Mouse (Mus musculus): Measurements from ENCODE around the gene Klf13.

Gene Klf13

DNA sequence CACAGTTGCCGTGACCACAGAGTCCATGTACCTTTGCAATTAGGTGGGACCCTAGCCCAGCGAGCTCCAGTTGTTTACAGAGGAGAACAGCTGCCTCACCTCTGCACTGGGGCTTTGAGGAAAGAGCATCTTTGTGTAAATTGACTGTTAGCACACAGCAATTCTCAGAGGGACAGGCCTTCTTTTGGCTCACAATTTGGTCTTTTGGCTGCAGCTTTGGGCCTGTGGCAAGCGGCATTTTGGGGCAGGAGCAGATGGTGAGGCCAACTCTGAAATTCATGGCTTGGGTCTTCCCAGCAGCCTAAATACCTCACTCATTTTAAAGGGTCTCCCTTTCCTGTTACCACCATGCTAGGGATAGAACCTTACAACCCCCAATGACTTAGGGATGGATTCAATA lies 10.5 kb upstream of the Klf13 start:
- no peak for DNase-seq (ENCODE audit: low spot score)

DNA sequence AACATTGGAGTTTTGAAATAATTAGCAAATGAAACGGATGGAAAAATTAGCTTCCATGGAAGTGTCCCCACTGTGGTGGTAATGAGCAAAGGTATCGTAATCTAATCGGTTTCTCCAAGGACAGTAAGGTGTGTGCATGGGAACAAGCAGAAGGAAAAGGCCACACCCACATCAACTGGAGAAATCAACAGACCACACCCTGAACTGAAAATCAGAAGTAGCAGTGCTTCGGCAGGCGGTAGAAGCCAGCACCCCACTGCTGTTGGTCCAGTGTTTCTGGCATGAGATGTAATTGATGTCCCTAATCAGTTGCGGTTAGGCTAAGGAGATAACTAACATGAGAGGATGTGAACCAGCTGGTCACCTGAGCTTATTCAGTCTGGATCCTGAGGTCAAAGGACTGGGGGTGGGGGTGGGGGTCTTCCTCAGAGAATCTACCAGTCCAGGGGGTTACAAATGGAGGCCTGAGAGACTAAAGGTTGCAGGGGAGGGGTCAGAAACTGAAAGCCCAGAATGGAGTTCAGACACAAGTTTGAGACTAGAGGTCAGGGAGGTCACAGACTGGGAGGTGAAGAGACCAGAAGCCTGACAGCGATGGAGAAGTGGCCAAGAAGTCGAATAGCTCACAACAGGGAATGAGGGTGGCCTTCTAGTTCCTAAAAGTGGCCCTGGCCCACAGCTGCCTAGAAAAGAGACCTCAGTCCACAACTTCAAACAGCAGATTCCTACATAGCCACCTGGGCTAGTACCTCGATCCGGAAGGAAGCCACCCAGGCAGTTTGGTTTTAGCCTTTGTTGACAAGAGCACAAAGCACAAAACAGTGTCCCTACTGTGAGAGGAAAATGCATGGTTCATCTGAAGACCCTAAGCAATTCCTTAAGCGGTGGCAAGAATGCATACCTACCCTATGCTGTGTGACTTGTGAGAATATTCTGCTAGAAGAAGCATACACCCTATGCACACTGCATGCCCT lies 9.1 kb upstream of the Klf13 start:
- no peak for DNase-seq (ENCODE audit: low spot score)

DNA sequence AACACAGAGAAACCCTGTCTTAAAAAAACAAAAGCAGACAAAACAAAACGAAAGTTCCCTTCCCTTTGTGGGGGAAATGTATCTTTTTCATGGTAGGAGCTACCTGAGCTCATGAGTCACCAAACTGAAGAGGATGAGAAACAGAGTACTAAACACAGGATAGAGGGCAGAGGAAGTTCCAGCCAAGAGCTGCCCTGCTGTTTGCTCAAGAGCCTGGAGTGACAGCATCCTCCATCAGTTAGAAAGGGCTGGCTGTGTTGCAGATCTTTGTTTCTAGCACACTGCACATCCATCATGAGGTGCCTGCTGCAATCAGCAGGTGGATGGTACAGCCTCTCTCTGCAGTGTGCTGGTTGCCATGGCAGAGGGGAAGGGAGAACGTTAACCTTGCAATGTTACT lies 5.2 kb upstream of the Klf13 start:
- no peak for DNase-seq (ENCODE audit: low spot score)

DNA sequence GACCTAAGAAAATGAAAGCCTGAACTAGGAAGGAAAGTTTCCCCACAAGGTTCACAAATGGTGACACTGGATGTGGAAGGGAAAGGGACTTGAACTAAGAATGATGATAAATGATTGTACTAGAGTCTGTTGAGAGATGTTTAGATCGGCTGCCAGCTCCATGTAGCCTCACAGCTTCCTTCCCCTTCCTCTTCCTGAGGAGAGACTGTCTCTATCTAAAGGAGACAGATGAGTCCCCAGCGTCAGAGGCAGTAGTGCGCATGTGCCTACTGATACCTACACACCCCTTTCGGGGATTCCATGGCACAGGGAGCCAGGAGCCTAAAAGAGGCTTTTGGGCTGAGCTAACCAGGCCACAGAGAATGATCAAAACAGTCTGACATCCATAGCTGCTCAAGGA lies 2.8 kb upstream of the Klf13 start:
- no peak for DNase-seq (ENCODE audit: low spot score)

GRCm38 (mm10) chr7:63941050-63941449 lies 2.3 kb upstream of the Klf13 start:
- DNase-seq (ENCODE audit: low spot score), result no peak

GRCm38 (mm10) chr7:63940321-63940720 lies 1.6 kb upstream of the Klf13 start:
- DNase-seq (ENCODE audit: low spot score), result no peak

DNA sequence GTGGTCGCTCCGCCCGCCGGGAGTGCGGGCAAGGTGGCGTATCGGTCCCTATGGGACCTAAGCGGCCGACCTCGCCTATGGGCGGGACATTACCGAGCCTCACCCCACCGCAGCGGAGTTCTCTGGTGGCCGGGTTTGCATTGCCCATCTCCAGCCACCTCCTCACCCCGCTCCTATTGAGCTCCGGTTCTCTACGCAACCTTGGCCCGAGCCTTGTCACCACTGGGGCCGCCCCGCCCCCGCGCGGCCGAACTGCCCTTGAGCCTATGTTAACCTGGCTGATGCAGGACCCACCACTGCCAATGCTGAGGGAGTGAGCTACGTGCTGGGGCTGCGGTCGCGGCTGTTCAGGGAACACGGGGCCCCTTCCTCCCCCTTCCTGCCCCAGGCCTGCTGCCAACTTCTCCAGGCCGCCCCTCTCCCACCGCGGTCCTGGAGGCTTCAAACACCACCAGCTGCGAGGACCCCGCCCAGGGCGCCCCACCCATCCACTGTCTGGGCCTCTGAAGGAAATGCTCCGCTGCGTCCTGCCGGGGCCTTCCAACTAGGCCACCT lies 759 bp upstream of the Klf13 start:
- DNase-seq (ENCODE audit: low spot score), result peak; percentile 73

DNA sequence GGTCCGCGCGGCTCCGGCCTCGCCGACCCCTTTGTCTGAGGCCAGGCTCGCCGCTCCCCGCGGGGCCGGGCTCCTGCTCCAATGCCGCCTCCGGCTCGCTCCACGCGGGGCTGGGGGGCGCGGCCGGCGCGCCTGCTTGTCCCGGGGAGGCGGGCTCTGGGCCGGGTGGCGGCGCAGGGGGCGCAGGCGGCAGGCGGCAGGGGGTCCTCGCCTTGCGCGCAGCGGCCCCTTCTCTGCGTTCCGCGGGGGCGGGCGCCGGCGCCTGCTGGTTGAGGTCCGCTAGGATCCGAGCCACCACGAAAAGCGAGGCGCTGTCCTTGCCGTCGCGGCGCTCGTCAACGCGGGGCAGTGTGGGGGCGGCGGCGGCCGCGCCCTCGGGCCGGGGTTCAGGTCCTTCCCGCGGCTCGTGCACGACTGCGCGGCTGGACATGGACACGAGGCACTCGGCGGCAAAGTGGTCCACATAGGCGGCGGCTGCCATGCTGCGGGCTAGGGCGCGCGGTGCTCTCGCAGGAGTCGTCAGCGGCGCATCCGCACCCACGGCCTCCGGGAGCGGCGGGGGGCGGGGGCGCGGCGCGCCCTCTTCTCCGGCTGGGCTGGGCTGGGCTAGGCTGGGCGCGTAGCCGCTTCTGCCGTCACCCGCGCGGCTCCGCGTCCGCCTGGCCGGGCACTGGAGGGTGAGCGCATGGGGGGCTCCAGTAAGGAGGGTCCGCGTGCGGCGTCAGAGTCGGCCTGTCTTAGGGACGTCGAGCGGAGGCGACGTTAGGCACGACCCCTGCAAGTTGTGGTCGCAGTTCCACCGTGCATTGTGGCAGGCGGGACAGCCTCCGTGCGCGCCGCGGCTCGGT lies 425 bp downstream of the Klf13 start:
- DNase-seq (ENCODE audit: low spot score), result peak; percentile 32

GRCm38 (mm10) chr7:63937236-63938065 lies 1.3 kb downstream of the Klf13 start:
- DNase-seq (ENCODE audit: low spot score), result peak; percentile 83

GRCm38 (mm10) chr7:63936986-63937235 lies 1.8 kb downstream of the Klf13 start:
- no peak for DNase-seq (ENCODE audit: low spot score)

DNA sequence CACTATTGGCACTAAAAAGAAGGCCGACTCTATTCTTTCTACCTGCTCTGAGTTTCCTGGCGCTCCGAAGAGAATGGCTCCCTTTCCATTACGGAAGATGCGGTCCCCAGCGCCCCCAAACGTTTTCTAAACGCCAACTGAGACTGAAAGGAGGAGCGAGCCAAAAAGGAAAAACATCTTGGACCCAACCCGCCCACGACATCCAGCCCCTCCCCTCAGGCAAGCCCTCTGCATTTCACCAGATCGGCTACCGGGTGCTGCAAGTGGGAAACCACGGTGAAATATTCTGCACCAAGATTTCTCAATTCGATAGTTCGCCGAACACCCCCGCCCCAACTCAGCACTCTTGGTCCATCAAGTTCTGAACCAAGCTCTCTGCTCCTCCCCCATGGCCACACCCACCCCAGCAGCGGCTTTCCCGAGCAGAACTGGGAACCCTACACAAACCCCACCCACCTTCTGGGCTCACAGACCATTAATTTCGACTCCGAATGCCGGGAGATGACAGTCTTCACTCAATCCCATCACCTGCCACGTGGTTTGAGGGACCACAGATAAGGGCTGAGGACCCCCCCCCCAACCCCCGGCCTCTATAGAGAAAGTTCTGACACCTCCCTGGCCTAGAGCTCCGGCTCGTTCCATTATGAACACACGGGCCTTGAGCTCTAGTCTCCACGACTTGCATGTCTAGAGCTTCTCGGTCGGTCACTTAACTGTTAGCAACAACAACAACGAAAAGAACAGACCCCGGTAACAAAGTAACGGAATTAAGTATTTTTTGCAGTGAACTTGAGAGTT lies 2.3 kb downstream of the Klf13 start:
- DNase-seq (ENCODE audit: low spot score), result peak; percentile 78

DNA sequence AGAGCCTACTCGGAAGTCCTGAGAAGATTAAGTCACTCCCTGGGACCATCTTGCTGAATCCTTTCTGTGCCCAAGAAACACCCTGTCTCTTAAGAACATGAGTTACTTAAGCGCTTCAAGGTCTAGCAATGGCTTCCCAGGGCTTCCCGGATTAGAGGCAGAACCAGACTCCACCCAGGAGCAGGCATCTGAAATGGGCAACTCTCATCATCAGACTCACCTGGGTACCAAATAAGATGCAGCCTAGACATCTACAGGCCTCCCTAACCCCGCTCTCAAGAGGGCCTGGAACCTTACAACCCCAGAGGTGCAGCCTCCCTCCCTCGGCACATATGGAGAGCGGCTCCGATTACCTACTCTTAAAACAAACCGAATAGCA lies 2.9 kb downstream of the Klf13 start:
- no peak for DNase-seq (ENCODE audit: low spot score)

DNA sequence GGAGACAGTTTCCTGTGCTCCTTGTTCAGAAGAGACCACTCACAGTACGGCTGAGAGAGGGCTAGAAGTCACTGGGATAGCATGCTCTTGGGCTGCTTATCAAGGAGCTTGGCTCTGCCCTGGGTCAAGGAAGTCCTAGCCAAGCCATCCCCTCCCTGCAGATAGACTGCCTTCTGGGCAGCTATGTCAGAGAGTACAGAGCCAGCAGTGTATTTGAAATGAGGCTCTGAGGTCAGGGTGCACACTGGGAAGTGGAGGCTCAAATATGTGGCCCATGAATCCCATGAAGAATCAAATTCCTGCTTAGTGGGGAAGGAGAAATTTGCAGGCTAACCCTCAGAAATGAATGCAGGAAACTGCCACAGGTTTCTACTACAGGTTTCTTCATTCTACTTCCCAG lies 4.2 kb downstream of the Klf13 start:
- no peak for DNase-seq (ENCODE audit: low spot score)

DNA sequence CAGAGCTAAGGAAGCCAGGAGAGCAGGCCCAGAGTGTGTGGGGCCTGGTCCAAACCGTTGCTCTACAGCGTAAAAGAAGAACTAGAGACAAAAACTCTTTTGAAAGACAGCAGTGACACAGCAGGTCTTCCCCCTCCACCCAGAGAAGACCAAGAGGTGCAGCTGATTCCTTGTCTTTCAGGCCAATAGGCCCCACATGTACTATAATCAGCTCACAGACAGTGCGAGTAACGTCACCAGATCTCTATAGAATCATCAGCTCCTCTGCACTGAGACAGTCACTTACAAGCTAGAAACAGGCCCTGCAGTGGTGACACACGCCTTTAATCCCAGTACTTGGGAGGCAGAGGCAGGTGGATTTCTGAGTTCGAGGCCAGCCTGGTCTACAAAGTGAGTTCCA lies 4.8 kb downstream of the Klf13 start:
- DNase-seq (ENCODE audit: low spot score), result no peak

DNA sequence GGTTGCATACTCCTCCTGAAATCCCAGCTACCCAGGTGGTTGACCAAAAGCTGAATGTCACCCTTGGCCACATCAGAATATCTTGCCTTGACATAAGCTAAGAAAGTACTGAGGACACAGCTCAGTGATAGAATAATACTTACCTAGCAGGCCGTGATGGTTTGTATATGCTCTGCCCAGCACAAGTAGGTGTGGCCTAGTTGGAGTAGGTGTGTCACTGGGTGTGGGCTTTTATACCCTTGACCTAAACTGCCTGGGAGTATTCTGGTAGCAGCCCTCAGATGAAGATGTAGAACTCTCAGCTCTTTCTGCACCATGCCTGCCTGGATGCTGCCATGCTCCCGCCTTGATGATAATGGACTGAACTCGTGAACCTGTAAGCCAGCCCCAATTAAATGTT lies 6.3 kb downstream of the Klf13 start:
- no peak for DNase-seq (ENCODE audit: low spot score)

DNA sequence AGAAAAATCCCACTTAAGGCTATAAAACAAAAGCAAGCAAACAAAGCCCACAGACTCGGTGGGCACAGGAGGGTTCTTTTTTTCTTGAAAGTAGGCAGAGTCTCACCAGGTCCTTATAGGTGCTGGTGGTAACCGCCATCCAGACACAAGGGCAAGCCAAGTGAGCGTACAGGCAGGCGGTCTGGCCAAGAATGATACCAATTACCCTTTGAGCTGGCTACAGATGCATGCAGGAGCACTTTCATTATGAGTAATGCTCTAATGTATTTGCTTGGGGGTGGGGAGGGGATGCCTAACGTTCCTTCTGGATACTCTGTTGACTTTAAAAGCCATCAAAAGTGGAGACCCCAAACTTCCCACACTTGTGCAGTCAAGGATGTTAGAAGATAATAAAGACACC lies 7.9 kb downstream of the Klf13 start:
- DNase-seq (ENCODE audit: low spot score), result no peak

DNA sequence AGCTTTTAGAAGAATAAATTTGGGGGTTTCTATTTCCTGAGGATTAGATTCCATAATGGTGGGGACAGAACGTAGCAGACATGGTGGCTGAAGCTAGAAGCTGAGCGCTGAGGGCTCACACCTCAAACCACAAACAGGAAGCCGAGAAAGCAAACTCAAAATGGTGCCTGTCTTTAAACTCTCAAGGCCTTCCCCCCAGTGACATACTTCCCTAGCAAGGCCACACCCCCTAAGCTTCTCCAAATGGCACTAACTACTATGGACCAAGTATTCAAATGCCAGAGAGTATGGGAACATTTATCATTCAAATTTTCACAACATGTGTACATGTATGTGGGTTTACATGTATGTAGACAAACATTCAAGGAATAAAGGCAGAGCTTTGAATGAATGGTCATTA lies 8.6 kb downstream of the Klf13 start:
- DNase-seq (ENCODE audit: low spot score), result no peak

DNA sequence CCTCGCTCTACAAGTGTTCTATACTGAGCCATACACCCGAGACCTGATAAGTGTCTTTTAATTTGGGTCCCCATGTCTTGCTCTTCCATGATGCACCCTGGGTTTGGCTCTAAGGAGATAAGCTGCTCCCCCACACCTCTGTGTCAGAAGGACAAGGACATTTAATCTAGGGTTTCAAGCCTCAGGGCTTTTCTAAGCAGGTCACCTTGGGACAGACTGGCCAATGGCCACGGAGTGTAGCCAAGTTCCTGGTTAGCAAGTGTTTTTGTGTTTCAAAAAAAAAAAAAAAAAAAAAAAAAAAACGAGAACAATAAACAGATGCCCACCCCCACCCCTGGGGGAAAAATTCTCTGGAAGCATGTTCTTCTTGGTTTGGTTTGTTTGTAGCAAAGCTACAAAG lies 9.6 kb downstream of the Klf13 start:
- no peak for DNase-seq (ENCODE audit: low spot score)

GRCm38 (mm10) chr7:63927121-63927520 lies 11.6 kb downstream of the Klf13 start:
- no peak for DNase-seq (ENCODE audit: low spot score)

- DNase-seq (ENCODE audit: low spot score), result no peak
Observed at GRCm38 (mm10) chr7:63926492-63926891, 12.2 kb downstream of the Klf13 start.

Measured in embryo, embryonic 10.5 days (tissue).